Comparison of ENCODE assay signal across 21 mouse cellular contexts in genomic region chr6:61263291-61263690, GRCm38 (mm10).
DNase-seq lines count a peak whose midpoint lies in the region; ATAC-seq and TF ChIP-seq lines count a peak whose summit lies in the region.
"Had no signal": no experiment of that assay in that cellular context is flagged by ENCODE, and none has a peak within 500 bp of the region (broad histone marks: within the 10 kb centered on the region; RNA-seq: fewer than 3 reads in every experiment).

No protein-coding gene starts in this region.

- no peaks in the 10 kb centered on the region for H3K9me3 ChIP-seq in midbrain, embryonic 13.5 days
- no peaks in the 10 kb centered on the region for H3K9me3 ChIP-seq in midbrain, embryonic 15.5 days
- H3K9me3 ChIP-seq in forebrain, postnatal 0 days (ENCODE audit: low read length): no peaks in the 10 kb centered on the region
- H3K9me3 ChIP-seq in hindbrain, embryonic 13.5 days: no peaks in the 10 kb centered on the region
- H3K9me3 ChIP-seq in liver, embryonic 12.5 days (replicated peaks): no peaks in the 10 kb centered on the region
- H3K9me3 ChIP-seq: heart, embryonic 13.5 days; megakaryocyte, embryonic 14.5 days; neural tube, embryonic 12.5 days had no signal

- no peaks in the 10 kb centered on the region for H3K27me3 ChIP-seq in midbrain, embryonic 13.5 days
- H3K27me3 ChIP-seq in midbrain, embryonic 15.5 days (replicated peaks): no peaks in the 10 kb centered on the region
- H3K27me3 ChIP-seq in forebrain, postnatal 0 days (ENCODE audit: insufficient read depth, low read length): no peaks in the 10 kb centered on the region
- H3K27me3 ChIP-seq in hindbrain, embryonic 13.5 days: no peaks in the 10 kb centered on the region
- H3K27me3 ChIP-seq in liver, embryonic 12.5 days (replicated peaks): no peaks in the 10 kb centered on the region
- H3K27me3 ChIP-seq: CH12.LX; heart, embryonic 13.5 days; megakaryocyte, embryonic 14.5 days; neural tube, embryonic 12.5 days had no signal

- no peak overlapping the region for H3K27ac ChIP-seq in midbrain, embryonic 13.5 days
- H3K27ac ChIP-seq in midbrain, embryonic 15.5 days: no peak overlapping the region
- no peak overlapping the region for H3K27ac ChIP-seq in forebrain, postnatal 0 days (ENCODE audit: low read depth, low read length)
- H3K27ac ChIP-seq in hindbrain, embryonic 13.5 days: no peak overlapping the region
- H3K27ac ChIP-seq in liver, embryonic 12.5 days: no peak overlapping the region
- H3K27ac ChIP-seq: heart, embryonic 13.5 days; hindbrain, postnatal 0 days; neural tube, embryonic 12.5 days; stomach, postnatal 0 days had no signal

- H3K36me3 ChIP-seq in midbrain, embryonic 13.5 days: no peaks in the 10 kb centered on the region
- H3K36me3 ChIP-seq in midbrain, embryonic 15.5 days (replicated peaks): no peaks in the 10 kb centered on the region
- no peaks in the 10 kb centered on the region for H3K36me3 ChIP-seq in forebrain, postnatal 0 days (ENCODE audit: insufficient read depth)
- H3K36me3 ChIP-seq in hindbrain, embryonic 13.5 days: no peaks in the 10 kb centered on the region
- H3K36me3 ChIP-seq in liver, embryonic 12.5 days: no peaks in the 10 kb centered on the region
- H3K36me3 ChIP-seq: heart, embryonic 13.5 days; neural tube, embryonic 12.5 days had no signal

- no peak overlapping the region for H3K4me3 ChIP-seq in midbrain, embryonic 13.5 days (replicated peaks)
- no peak overlapping the region for H3K4me3 ChIP-seq in midbrain, embryonic 15.5 days
- no peak overlapping the region for H3K4me3 ChIP-seq in forebrain, postnatal 0 days (ENCODE audit: low read depth, low read length)
- no peak overlapping the region for H3K4me3 ChIP-seq in hindbrain, embryonic 13.5 days
- H3K4me3 ChIP-seq in liver, embryonic 12.5 days: no peak overlapping the region
- H3K4me3 ChIP-seq: erythroblast, embryonic 14.5 days; heart, embryonic 13.5 days; megakaryocyte, embryonic 14.5 days; neural tube, embryonic 12.5 days had no signal

- peak; percentile 34 for DNase-seq in embryo, embryonic 10.5 days (ENCODE audit: low spot score)
- DNase-seq in embryo, embryonic 11 days: no peak
- no peak for DNase-seq in forebrain, postnatal 0 days
- no peak for DNase-seq in cerebellum, postnatal 14 days
- DNase-seq: cerebellum, postnatal 10 days; heart, postnatal 4 days; kidney, adult 9 months; kidney, postnatal 4 days; lung, adult 2 months; right cerebral cortex, postnatal 14 days had no signal

- no peak overlapping the region for H3K9ac ChIP-seq in midbrain, embryonic 13.5 days (replicated peaks)
- no peak overlapping the region for H3K9ac ChIP-seq in midbrain, embryonic 15.5 days
- H3K9ac ChIP-seq in forebrain, postnatal 0 days: no peak overlapping the region
- H3K9ac ChIP-seq in hindbrain, embryonic 13.5 days: no peak overlapping the region
- H3K9ac ChIP-seq in liver, embryonic 12.5 days: no peak overlapping the region
- H3K9ac ChIP-seq: heart, embryonic 13.5 days; neural tube, embryonic 12.5 days had no signal

- H3K4me1 ChIP-seq in midbrain, embryonic 13.5 days (replicated peaks): no peaks in the 10 kb centered on the region
- no peaks in the 10 kb centered on the region; the same call in 1 of the 2 replicates for H3K4me1 ChIP-seq in midbrain, embryonic 15.5 days
- H3K4me1 ChIP-seq in forebrain, postnatal 0 days (ENCODE audit: insufficient read depth): no peaks in the 10 kb centered on the region
- peaks cover 13% of the 10 kb centered on the region; the same call in 1 of the 2 replicates for H3K4me1 ChIP-seq in hindbrain, embryonic 13.5 days (replicated peaks)
- H3K4me1 ChIP-seq in liver, embryonic 12.5 days: no peaks in the 10 kb centered on the region
- H3K4me1 ChIP-seq: heart, embryonic 13.5 days; neural tube, embryonic 12.5 days had no signal

- 13% methylated on average over 1 of the region's 1 CpGs for WGBS in midbrain, embryonic 13.5 days
- 11% methylated on average over 1 of the region's 1 CpGs for WGBS in midbrain, embryonic 15.5 days
- 26% methylated on average over 1 of the region's 1 CpGs for WGBS in forebrain, postnatal 0 days
- 24% methylated on average over 1 of the region's 1 CpGs for WGBS in hindbrain, embryonic 13.5 days
- 87% methylated on average over 1 of the region's 1 CpGs for WGBS in liver, embryonic 12.5 days (ENCODE audit: insufficient replicate concordance)

- H3K4me2 ChIP-seq in midbrain, embryonic 13.5 days (replicated peaks): no peak overlapping the region
- no peak overlapping the region for H3K4me2 ChIP-seq in midbrain, embryonic 15.5 days
- no peak overlapping the region for H3K4me2 ChIP-seq in forebrain, postnatal 0 days (ENCODE audit: low read depth)
- H3K4me2 ChIP-seq in hindbrain, embryonic 13.5 days: no peak overlapping the region
- no peak overlapping the region for H3K4me2 ChIP-seq in liver, embryonic 12.5 days
- H3K4me2 ChIP-seq: heart, embryonic 13.5 days; neural tube, embryonic 12.5 days had no signal

- TF ChIP-seq CTCF in forebrain, postnatal 0 days (IDR thresholded peaks at IDR 0.05; ENCODE audit: low read depth): no peak

- ATAC-seq in midbrain, embryonic 13.5 days: 0 out of 2 replicates have a peak, but pooled peaks have one; percentile 27
- no peak for ATAC-seq in midbrain, embryonic 15.5 days (replicated peaks)
- ATAC-seq in forebrain, postnatal 0 days: peak; percentile 27; the same call in 1 of the 2 replicates
- no peak for ATAC-seq in hindbrain, embryonic 13.5 days (ENCODE audit: low FRiP score)
- ATAC-seq in liver, embryonic 12.5 days: no peak
- ATAC-seq: hindbrain, postnatal 0 days had no signal

Comparison
In these comparisons a context has a peak if more than half of its experiments do, and no peak if none do; other contexts are left out.
1. ATAC-seq: peak in midbrain, embryonic 13.5 days (single experiment) and forebrain, postnatal 0 days (single experiment); none in midbrain, embryonic 15.5 days (single experiment), hindbrain, embryonic 13.5 days (single experiment) and liver, embryonic 12.5 days (single experiment).